Mouse (Mus musculus): Measurements from ENCODE around the gene Il16. TPM values are rescaled to one million over a fixed set of nuclear protein-coding genes. Genes with fewer than 3 reads are reported as not detected.

Il16 gene
- total RNA-seq, 2 experiments from 2014 or later = 1.4 to 1.8 TPM

- intact Hi-C loops (cut with DNase I) = no loop called here
- Histone ChIP-seq H3K4me3 (no peak overlapping the region), H3K27ac (no peak overlapping the region)
- TF ChIP-seq CTCF (IDR thresholded peaks at IDR 0.05) = no peak
- no peak for DNase-seq
Measured at GRCm38 (mm10) chr7:83648807-83649206, 96.7 kb downstream of the Il16 start.

GRCm38 (mm10) chr7:83645476-83645875 lies 100.0 kb downstream of the Il16 start:
- TF ChIP-seq CTCF (IDR thresholded peaks at IDR 0.05) = no peak
- no peak overlapping the region for H3K4me3 ChIP-seq
- H3K27ac ChIP-seq = no peak overlapping the region
- intact Hi-C loops (cut with DNase I) = no loop called here
- DNase-seq = no peak

GRCm38 (mm10) chr7:83644761-83645160 lies 100.8 kb downstream of the Il16 start:
- Histone ChIP-seq H3K27ac (no peak overlapping the region), H3K4me3 (no peak overlapping the region)
- intact Hi-C loops (cut with DNase I) = no loop called here
- DNase-seq = no peak
- TF ChIP-seq CTCF (IDR thresholded peaks at IDR 0.05) = no peak

- no peak overlapping the region for H3K27ac ChIP-seq
Measured at GRCm38 (mm10) chr7:83643581-83643980, 101.9 kb downstream of the Il16 start.

GRCm38 (mm10) chr7:83641163-83641562 lies 104.4 kb downstream of the Il16 start:
- DNase-seq = no peak
- H3K27ac ChIP-seq = no peak overlapping the region
- TF ChIP-seq CTCF (IDR thresholded peaks at IDR 0.05) = no peak
- H3K4me3 ChIP-seq = no peak overlapping the region
- intact Hi-C loops (cut with DNase I) = no loop called here

More at GRCm38 (mm10) chr7:83643581-83643980, 101.9 kb downstream of the Il16 start:
- TF ChIP-seq CTCF (IDR thresholded peaks at IDR 0.05) = no peak
- H3K4me3 ChIP-seq = no peak overlapping the region
- no peak for DNase-seq
- intact Hi-C loops (cut with DNase I) = no loop called here

GRCm38 (mm10) chr7:83640581-83640980 lies 104.9 kb downstream of the Il16 start:
- no peak for DNase-seq
- Histone ChIP-seq H3K4me3 (no peak overlapping the region), H3K27ac (no peak overlapping the region)
- intact Hi-C loops (cut with DNase I) = no loop called here
- no peak for TF ChIP-seq CTCF (IDR thresholded peaks at IDR 0.05)

GRCm38 (mm10) chr7:83639084-83639483 lies 106.4 kb downstream of the Il16 start:
- no peak for TF ChIP-seq CTCF (IDR thresholded peaks at IDR 0.05)
- Histone ChIP-seq H3K4me3 (no peak overlapping the region), H3K27ac (no peak overlapping the region)
- no peak for DNase-seq
- intact Hi-C loops (cut with DNase I) = no loop called here

- Histone ChIP-seq H3K27ac (no peak overlapping the region), H3K4me3 (no peak overlapping the region)
- no peak for TF ChIP-seq CTCF (IDR thresholded peaks at IDR 0.05)
- DNase-seq = no peak
- intact Hi-C loops (cut with DNase I) = no loop called here
Measured at GRCm38 (mm10) chr7:83637781-83638583, 107.5 kb downstream of the Il16 start.

GRCm38 (mm10) chr7:83636425-83636824 lies 109.1 kb downstream of the Il16 start:
- intact Hi-C loops (cut with DNase I) = no loop called here
- no peak for DNase-seq
- Histone ChIP-seq H3K4me3 (no peak overlapping the region), H3K27ac (no peak overlapping the region)
- TF ChIP-seq CTCF (IDR thresholded peaks at IDR 0.05) = no peak

GRCm38 (mm10) chr7:83635726-83636125 lies 109.8 kb downstream of the Il16 start:
- no peak for DNase-seq
- Histone ChIP-seq H3K4me3 (no peak overlapping the region), H3K27ac (no peak overlapping the region)
- intact Hi-C loops (cut with DNase I) = no loop called here
- TF ChIP-seq CTCF (IDR thresholded peaks at IDR 0.05) = no peak

GRCm38 (mm10) chr7:83633856-83634255 lies 111.7 kb downstream of the Il16 start:
- Histone ChIP-seq H3K27ac (no peak overlapping the region), H3K4me3 (no peak overlapping the region)
- intact Hi-C loops (cut with DNase I) = no loop called here
- TF ChIP-seq CTCF (IDR thresholded peaks at IDR 0.05) = no peak
- no peak for DNase-seq

GRCm38 (mm10) chr7:83632682-83633120 lies 112.8 kb downstream of the Il16 start:
- Histone ChIP-seq H3K4me3 (peak overlapping the region; percentile 81), H3K27ac (peak overlapping the region; percentile 89)
- TF ChIP-seq CTCF (IDR thresholded peaks at IDR 0.05) = no peak
- intact Hi-C loops (cut with DNase I) = no loop called here
- no peak for DNase-seq

- peak within 1 kb of the TSS; percentile 81 for H3K4me3 ChIP-seq
- intact Hi-C loops (cut with DNase I) = no loop called here
- peak; percentile 96 for DNase-seq
- no peak for TF ChIP-seq CTCF (IDR thresholded peaks at IDR 0.05)
- H3K27ac ChIP-seq = peak within 1 kb of the TSS; percentile 89
Measured at GRCm38 (mm10) chr7:83631828-83632681, 113.5 kb downstream of the Il16 start, which contains the start of gene Stard5. TSS of gene Stard5 (plus strand) at chr7:83631959.
